Mouse (Mus musculus) duodenum, adult 2 months (tissue): ENCODE results near the gene Apoc3. TPM values are rescaled to one million over a fixed set of nuclear protein-coding genes. Genes with fewer than 3 reads are reported as not detected.

ENCODE experiments used
- polyA plus RNA-seq: library from polyadenylated mRNA; depleted of rRNA; stranded (reverse); fragments of >200 nt; gene quantifications from 2 replicates; pipeline ENCODE4 v1.2.3, GENCODE M21; 2012; ENCODE audit warnings: low replicate concordance; rRNA removed

Apoc3 gene
- 677 and 6,693 TPM in 2 replicates for polyA plus RNA-seq

DNA sequence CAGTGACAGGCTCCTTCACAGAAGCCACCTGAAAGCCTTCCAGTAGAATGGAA lies at the start of gene Apoc3:
Gene Apoc3, minus strand, starts transcription at position 41 of the 53 bp plus-strand sequence.

DNA sequence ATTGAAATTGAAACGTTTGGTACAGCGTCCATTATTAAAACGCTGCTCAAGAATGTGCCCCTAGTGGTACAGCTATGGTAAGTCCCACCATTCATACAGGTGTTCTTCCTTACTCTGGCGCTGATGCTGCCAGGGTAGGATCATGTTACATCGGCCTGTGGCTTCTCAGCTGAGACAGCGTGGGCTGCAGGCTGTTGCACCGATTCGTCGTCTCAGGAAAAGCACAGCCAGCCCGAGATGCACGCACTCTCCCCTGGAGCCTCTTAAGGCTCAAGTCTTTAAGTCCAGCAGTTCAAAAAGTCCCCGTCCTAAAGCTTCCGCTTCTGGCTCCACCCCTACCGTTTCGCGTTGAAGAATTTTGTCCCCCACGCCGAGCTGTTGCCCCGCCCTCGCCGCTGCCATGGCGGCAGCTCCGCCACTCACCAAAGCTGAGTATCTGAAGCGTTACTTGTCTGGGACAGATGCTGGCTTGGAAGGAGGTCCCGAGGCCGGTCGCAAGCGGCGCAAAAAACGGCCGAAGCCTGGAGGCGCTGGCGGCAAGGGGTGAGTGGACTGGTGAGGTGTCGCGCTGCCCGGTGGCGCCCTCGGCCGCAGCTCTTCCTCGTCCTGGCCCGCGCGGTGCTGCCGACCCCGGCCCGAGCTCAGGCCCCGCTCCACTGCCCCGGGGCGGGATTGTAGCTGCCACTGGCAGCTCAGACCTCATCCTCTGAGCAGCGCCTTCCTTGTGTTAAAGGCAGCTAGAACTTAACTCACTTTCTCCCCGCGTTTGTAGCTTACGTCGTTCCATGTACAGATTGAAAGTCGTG lies 47.4 kb upstream of the Apoc3 start, which contains the start of gene Bud13:
Gene Bud13, plus strand, starts transcription at position 378 of the 806 bp plus-strand sequence.

DNA sequence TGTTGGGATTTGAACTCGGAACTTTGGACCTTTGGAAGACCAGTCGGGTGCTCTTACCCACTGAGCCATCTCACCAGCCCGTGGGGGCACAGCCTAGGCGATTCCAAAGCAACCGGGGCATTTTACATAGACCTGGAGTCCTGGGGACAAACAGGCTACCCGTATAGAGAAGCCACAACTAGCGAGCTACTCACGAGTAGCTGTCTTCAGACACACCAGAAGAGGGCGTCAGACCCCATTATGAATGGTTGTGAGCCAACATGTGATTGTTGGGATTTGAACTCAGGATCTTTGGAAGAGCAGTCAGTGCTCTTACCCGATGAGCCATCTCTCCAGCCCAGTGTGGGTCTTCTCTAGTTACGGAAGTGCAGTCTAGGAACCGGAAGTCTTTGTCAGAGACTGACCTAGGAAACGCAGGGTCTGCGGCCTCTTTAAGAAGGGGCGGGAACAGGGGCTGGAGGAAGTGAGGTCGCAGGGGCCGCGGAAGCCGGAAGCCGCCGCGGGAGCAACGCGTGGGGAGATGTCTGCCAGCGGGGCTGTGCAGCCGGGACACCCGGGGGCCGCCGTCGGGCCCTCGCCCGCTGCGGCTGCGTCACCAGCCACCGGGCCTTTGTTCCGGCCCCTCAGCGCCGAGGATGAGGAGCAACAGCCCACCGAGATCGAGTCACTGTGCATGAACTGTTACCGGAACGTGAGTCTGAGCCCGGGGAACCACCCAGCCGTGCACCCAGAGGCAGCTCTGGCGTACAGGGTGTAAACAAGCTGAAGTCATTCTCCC lies 37.4 kb upstream of the Apoc3 start, which contains the start of gene Zpr1:
Gene Zpr1, plus strand, starts transcription at position 388 of the 778 bp plus-strand sequence.

DNA sequence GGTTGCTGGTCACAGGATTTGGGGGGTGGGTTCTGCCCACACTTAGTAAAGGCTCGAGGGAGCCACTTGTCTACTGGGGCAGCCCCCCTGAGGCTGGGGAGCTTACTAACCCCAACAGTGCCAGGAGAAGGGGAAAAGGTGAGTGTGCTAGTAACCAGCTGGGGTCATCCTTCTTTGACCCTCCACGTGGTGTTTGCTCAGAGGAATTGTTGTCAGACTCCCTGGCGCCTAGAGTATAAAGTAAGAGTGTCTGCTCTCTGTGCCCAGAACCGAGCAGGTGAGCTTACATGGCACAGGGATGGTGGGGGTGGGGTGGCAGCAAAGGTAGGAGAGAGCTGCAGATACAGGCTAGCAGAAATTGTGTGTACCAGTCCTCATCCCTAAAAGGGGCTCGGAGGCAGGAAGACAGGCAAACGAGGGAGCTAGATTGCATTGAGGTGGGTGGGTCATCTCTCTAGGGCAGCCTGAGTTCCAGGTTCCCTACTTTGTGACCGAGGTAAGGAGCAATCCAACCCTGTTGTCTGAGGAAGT lies 33.0 kb upstream of the Apoc3 start, which contains the start of gene Apoa5:
Gene Apoa5, plus strand, starts transcription at position 291 of the 531 bp plus-strand sequence.

DNA sequence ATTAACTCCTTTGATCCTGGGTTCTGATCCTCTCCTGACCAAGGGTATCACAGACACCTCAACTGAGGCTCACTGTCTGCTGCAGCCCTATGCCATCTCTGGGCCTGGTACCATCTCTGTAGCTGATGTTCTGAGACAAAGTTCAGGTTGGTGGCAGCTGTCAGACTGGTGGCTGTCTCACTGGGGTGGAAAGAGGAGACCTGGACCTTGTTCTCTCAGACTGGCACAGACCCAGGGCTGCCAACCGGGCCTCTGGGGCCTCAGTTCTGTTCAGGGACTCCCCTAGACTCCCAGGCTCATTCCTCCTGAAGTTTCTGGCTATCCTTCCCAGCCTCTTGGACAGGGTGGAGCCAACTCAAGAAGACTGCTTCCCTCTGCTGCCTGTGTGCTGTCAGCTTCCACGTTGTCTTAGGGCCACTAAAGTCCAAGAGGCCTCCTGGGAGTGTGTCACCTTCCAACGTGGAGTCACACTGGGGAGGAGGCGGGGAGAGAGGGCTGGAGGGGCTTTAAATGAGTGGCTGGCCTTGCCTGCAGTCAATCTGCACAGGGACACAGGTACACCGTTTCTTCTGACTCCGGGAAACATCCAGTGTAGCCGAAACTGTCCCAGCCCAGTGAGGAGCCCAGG lies 5.2 kb upstream of the Apoc3 start, which contains the start of gene Apoa4:
Gene Apoa4, plus strand, starts transcription at position 171 of the 628 bp plus-strand sequence.

DNA sequence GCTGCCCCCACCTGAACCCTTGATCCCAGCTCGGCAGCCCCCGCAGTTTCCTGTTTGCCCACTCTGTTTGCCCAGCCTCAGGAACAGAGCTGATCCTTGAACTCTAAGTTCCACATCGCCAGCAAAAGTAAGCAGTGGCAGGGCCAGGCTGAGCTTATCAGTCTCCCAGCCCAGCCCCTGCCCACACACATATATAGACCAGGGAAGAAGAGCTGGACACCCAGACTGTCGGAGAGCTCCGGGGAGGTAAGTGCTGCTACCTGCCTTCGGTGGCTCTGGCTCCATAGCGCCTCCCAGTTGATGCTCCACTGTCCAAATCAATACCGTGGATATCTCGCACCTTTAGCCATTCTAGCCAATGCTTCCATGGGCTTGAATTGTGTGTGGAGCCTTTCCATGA lies 6.9 kb downstream of the Apoc3 start, which contains the start of gene Apoa1:
Gene Apoa1, plus strand, starts transcription at position 90 of the 400 bp plus-strand sequence.

Other genes with a start within 250 kb of the Apoc3 start
- gene Pafah1b2, start 222.9 kb downstream of the Apoc3 start, polyA plus RNA-seq = 11.5 and 19.1 TPM in 2 replicates
- gene Sik3, start 222.8 kb downstream of the Apoc3 start, polyA plus RNA-seq = 10.6 and 12.4 TPM in 2 replicates
- gene Apoa1, start 7.1 kb downstream of the Apoc3 start, polyA plus RNA-seq = 2,399 and 15,361 TPM in 2 replicates
- 2,473 and 8,795 TPM in 2 replicates for gene Apoa4, start 5.1 kb upstream of the Apoc3 start, polyA plus RNA-seq
- 0.34 and 0.55 TPM in 2 replicates for gene Apoa5, start 33.0 kb upstream of the Apoc3 start, polyA plus RNA-seq
- 8.7 and 13.2 TPM in 2 replicates for gene Zpr1, start 37.4 kb upstream of the Apoc3 start, polyA plus RNA-seq
- 5.3 and 6.6 TPM in 2 replicates for gene Bud13, start 47.4 kb upstream of the Apoc3 start, polyA plus RNA-seq
- not detected in 2 replicates for gene 4931429L15Rik, start 84.3 kb upstream of the Apoc3 start, polyA plus RNA-seq